Mouse (Mus musculus) erythroblast, embryonic 14.5 days (primary cell): ENCODE results near the gene Ier2.

Experiments
- GATA1 ChIP-seq: IDR thresholded peaks from 2 replicates; pipeline ENCODE4 v1.6.1; 2012; ENCODE audit warnings: low read length, inconsistent platforms, mixed read lengths
- TAL1 ChIP-seq: IDR thresholded peaks from 3 replicates; pipeline ENCODE4 v1.6.1; 2012; ENCODE audit warnings: low read length, inconsistent platforms, mixed read lengths

DNA sequence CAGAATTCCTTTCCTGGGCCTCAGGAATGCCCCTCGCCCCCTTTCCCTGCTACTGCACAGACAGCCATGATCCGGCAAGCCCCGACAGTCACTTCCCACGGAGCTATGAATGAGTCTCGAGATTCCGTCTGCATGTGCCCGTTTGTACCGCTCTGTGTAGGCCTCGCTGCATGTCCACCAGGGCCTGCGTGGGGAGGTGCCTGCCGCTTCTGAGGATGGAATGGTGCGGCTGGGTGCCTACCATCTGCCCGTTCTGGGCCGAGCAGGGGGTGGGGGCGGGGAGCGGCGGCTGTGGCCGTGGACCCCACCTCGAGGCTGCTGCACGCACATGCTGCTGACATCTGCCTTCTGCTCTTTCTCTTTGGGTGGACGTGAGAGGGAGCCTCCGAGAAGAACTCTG is 45.6 kb downstream of the Ier2 start:
- no peak for TF ChIP-seq TAL1
- no peak for TF ChIP-seq GATA1
